Mouse (Mus musculus) layer of hippocampus, adult 8-10 months (tissue): ENCODE measurements around the gene Zfp229. TPM values are rescaled to one million over a fixed set of nuclear protein-coding genes. Genes with fewer than 3 reads are reported as not detected.
"Not testable (repeated sequence)": the region's sequence is repeated elsewhere in the genome, so short reads cannot be mapped to it uniquely, and the experiment has no call there.

ENCODE experiments used
- DNase-seq, 2 experiments: peaks; one replicate each; pipeline ENCODE4 v3.0.0; 2022; ENCODE audit warnings: low spot score in 2 of 2
- total RNA-seq, 4 experiments: library from RNA; stranded (reverse); gene quantifications; 2 replicates each; pipeline ENCODE4 v1.2.4; 2022

Zfp229 gene
- 1 to 10 TPM; 4.8 to 6.6 (median 5.2) TPM for total RNA-seq

DNA sequence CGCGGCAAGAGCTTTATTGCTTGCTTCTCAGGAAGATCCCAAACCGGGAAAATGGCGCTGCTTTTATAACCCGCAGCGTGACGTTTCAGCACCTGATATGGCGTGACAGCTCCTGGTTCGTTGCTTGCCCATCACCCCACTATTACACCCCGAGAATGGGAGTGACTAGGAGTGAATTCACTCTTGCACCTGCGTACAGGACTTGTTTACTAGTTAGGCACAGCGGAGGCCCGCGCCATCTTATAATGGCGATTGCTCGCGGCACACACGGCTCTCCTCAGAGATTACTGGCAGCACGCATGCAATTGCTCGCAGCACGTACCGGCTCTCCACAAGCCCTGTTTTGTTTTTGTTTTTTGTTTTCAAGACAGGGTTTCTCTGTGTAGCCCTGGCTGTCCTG, at the start of gene Zfp229:
Gene Zfp229 (plus strand): TSS at position 301 of the 400 bp plus-strand sequence.
- DNase-seq: not testable (repeated sequence)

DNA sequence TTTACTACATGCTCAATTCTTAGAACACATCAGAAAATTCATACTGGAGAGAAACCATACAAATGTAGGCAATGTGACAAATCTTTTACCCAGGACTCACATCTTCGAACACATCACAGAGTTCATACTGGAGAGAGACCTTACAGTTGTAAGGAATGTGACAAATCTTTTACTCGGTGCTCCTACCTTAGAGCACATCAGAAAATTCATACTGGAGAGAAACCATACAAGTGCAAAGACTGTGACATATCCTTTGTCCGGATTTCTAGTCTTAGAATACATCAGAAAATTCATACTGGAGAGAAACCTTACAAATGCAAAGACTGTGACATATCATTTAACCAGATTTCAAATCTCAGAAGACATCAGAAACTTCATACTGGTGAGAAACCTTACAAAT, 39.0 kb upstream of the Zfp229 start, which contains the start of gene Gm10226:
Gene Gm10226 (plus strand): TSS at position 301 of the 400 bp plus-strand sequence.
- no peak for DNase-seq

DNA sequence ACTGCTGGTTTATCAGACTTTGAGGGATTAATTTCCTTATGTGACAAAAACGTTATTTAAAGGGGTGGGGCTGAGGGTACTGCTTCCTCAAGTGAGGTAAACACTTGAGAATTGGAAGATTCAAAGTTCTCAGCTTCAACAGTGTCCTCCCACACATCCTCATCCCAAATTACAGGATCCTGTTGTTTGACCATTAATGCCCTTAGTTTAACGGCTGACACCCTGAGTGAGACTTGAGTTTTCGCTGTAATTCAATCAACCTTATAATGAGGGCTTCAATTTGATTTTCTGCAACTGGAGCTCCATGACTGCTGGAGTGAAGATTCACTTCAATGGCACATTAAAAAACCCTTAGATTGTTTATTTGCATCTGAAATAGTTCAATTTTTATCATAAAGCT, 37.3 kb upstream of the Zfp229 start:
- no peak for DNase-seq

DNA sequence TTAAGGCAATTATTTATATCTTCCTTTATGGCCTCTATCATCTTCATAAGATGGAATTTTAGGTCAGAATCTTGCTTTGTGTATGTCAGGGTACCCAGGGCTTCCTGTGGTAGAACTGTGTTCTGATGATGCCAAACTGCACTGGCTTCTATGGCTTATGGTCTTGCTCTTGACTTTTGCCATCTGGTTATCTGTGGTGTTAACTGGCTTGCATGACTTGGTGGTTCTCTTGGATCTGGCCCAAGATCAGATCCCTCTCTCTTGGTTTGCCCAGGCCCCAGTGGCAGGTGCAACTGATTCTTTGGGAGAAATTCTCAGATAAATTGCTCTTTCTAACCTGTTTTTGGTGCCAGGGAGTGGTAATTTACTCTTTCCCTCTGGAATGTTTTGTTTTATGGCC, 34.5 kb upstream of the Zfp229 start:
- no peak for DNase-seq

DNA sequence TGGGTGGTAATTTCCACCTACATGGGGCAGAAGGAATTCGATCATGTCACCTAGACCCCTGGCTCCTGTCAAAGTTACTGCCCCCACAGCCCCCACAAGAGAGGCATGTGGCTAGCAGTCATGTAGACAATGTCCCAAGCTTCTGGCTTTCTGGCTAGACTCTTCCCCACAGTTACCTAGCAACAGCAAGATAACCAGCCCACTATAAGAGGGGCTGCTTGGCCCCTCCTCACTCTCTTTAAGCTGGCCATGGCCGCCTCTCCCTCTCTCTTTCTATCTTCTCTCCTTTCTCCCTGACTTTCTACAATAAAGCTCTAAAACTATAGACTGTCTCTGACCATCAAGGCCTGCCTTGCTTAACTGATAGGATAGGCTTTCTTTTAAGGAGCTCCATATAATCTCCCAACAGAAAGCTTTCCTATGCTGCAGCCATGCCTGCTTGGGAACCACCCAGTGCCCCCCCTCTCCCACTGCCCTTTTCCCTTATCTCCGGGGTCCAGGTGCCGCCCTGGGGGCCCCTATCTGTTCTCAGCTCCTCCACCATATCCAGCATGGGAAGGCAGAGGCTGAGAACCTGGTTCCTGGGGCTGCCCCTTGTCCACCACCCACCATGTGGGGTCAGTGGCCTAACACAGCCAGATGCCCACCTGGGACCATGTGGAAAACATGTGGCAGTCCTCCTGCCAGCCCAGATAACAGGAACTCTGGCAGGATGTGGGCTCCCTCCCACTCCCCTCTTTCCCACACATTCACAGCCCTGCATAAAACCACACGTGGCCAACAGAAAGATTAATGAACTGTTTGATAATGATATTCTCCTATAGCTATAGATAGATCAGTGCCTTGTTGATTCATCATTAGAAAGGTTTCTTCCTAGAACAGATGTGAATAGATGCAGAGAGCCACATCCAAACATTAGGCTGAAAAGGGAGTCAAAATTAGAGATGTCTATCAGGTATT, 28.0 kb upstream of the Zfp229 start:
- DNase-seq: no peak

DNA sequence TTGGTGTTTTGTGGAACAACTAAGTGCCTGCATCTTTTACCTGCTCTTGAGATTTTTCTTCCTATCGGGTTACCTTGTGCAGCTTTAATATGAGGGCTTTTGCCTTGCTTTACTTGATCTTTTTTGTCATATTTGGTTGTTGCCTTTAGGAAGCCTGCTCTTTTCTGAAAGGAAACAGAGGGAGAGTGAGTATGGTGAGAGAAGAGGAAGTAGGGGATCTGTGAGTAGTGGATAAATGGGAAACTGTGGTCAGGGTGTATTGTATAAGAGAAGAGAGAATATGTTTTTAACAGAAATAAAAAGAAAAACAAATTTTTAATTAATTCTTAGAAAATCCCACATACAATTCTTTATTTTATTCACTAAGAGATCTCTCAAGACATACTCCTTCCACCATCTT, 27.2 kb upstream of the Zfp229 start:
- DNase-seq: no peak

DNA sequence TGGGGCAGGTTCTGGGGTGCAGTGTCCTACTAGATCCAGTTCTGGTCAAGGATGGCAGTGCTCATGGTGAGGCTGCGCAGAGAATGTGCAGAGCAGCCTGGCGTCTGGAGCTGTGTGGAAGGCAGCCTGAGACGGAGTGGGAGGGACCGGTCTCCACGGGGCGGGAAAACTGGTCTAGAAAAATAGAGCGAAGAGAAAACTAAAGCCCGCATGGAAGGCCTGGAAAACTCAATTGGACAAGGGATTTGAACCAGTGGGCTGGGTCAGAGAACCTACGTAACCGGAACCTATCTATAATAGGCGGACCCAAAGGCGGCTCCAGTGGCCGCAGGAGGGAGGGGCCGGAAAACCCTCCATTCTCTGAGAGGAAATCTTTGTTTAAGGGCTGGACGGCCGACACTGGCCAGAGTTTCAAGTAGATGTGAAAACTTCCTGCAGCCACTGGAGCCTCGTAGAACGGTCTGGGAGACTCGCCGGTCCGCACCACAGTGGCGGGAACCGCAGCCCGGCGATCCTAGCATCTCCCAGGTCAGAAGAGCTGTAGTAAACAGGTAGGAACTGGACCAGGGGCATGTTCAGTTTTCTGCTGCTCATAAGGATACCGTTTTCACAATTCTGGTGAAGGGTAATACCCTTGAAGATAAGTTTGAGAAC, 23.1 kb upstream of the Zfp229 start, which contains the start of gene Zfp760:
Gene Zfp760 (plus strand): TSS at position 399 of the 654 bp plus-strand sequence.
- peak; percentile 77 to 85 for DNase-seq

DNA sequence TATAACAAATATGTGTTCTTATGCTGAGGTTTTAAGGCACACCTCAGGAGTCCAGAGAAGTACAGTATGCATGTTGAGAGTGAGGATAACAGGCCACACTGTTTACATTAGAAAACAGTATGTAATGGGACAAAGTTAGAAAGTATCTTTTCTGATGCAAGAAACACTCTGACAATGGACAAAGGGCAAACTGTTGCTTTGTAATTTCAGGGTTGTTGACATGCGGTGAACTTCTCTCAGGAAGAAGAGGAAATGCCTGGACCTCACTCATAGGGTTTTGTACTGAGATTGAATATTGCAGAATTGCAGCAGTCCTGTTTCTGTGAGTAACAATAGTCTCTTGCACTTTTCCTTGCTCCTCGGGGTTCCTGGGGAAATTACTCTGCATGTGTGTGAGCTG, 22.2 kb upstream of the Zfp229 start:
- DNase-seq: no peak

DNA sequence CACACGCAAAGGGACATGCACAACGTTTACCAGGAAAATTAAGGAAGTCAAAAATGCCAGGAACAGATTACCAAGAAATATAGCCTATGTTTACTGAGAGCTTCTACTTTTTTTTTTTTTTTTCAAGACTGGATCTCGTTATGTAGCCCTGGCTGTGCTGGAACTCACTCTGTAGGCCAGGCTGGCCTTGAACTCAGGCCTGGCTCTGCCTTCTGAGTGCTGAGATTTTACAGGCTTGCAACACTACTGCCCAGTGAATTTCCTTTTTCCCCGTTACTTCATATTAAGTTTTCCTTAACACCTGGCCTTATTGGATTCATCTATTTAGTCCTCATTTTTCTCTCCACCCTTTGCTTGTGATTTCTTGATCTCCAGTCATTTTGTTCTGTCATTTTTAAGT, 2.5 kb downstream of the Zfp229 start:
- DNase-seq: no peak

DNA sequence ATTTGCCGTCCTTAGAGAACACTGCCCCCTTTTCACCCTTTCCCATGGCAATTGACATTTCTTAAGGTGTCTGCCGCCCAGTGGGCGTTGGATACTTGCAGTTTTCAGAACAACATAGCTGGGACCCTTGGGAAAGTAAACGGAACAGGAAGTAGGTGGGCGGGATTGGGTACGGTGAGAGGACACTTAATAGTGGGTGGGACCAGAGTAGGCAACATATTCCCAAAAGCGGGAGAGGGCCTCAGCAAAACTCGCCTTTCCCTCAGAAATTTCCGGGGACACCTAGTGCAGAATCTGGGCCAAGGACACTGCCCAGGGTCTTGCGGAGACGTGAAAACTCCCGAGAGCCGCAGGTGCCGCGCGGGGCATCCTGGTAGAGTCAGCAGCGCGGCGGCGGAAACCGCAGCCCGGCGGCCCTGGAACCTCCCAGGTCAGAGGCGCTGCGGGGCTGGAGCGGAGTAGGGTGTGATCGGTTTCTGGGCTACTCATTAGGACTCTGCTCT, 3.0 kb downstream of the Zfp229 start:
- DNase-seq: peak; percentile 38 to 46

DNA sequence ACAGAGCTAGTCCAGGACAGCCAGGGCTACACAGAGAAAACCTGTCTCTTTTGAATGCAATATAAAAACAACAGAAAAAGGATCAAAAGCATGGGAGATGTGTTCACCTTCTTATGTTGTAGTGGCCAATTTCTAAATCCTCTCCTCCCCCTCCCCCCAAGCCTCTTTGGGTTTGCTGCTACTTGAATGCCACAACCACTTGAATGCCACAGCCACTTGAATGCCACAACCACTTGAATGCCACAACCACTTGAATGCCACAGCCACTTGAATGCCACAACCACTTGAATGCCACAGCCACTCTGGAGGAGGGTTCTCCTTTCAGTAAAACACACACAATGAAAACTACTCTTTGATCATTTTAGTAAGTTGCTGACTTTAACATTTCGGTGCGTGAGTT, 22.2 kb downstream of the Zfp229 start:
- DNase-seq: no peak

DNA sequence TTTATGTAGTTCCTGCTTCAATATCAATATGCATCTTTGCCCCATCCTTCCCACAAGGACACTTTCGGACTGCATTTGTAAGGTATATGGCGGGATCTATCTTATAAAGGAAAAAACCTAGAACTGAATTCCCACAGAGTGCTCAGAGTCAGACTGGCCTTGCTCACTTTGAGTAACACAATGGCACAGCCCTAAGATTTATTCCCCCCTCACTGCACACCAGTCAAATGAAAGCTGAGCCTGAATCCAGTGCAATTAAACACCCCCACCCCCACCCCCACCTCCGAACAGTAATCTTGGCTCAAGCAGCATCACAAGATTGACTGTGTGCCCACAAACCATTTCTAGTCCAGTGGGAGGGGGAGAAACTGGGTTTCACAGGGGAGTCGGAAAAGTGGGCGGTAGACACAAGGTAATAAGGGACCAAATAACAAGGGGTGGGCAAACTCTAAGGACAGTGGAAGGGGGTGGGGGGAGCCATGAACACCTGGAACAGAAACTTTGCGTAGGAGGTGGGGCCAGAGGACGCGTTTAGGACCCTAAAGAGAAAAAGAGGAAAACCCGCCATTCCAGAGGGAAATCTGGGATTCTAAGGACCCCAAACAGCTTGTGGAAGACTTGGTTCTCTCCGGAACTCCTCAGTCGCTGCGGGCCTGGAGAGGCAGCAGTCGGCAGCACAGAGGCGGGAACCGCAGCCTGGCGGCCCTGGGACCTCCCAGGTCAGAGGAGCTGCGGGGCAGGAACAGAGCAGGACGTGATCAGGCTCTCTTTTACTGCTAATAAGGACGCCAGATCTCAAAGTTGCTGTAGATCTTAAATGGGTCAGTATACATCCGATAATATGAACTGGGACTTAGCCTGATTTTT, 23.0 kb downstream of the Zfp229 start:
- DNase-seq: no peak

DNA sequence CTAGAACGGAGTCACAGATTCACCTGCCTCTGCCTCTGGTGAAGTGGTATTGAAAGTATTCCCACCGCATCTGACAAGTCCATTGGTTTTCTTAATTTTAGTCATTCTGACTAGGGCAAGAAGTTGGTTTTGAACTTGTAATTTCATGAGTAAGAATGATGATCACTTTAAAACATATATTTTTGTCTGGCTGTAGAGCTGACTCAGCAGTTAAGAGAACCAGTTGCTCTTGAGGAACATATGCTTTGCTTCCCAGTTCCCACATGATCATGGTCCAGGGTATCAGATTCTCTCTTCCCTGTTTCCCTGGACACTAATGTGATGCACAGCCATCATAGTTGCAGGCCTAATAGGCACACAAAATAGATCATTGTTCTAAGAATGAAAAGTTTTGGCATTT, 39.7 kb downstream of the Zfp229 start:
- no peak for DNase-seq

DNA sequence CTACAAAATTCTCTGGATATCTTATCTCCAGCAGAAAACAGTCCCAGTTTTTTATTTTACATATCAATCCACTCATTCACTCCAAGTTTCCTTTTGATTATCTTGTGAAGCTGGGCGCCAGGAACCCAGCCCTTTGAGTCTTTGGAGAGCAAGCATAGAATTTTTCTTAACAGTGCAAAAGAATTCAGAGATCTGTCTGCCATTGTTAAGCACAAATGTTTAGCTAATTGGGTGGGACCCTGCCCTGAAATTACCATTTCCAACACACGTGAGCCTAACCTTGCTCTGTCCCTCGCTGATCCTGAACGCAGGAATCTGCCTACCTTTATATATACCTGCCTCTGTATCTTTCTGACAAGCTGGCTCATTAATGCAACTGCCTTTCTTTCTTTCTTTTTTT, 61.7 kb downstream of the Zfp229 start:
- no peak for DNase-seq

DNA sequence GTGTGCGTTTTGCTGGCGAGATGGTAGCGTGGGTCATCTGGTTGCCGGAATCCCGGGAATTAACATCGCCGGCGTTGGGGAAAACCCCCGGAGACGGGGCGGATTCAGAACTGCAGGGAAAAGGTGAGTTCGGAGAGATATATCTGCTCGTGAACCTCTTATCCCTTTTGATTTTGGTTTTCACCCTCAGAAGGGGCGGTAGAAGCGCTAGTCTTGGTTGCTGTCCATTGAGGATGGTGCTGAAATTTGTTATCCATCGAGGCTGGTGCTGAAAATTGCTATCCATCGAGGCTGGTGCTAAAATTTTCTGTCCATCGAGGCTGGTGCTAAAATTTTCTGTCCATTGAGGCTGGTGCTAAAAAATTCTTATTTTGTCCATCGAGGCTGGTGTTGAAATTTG, 70.8 kb downstream of the Zfp229 start:
- DNase-seq: not testable (repeated sequence)

Other genes with a start within 250 kb of the Zfp229 start
- gene Zfp53, start 241.8 kb upstream of the Zfp229 start, total RNA-seq: 1 to 10 TPM; 4.3 to 6.4 (median 5.3) TPM
- 10 to 100 TPM in 1 of 4 experiments, 1 to 10 TPM in 3; 7.4 to 11.9 (median 8.2) TPM for gene Zfp52, start 195.3 kb upstream of the Zfp229 start, total RNA-seq
- 10 to 100 TPM; 10.9 to 15.0 (median 11.3) TPM for gene Zfp948, start 163.8 kb upstream of the Zfp229 start, total RNA-seq
- 10 to 100 TPM in 2 of 4 experiments, 1 to 10 TPM in 2; 8.5 to 14.1 (median 11.7) TPM for gene Zfp983, start 80.2 kb upstream of the Zfp229 start, total RNA-seq
- 10 to 100 TPM in 1 of 4 experiments, 1 to 10 TPM in 3; 5.0 to 11.0 (median 5.9) TPM for gene Gm10226, start 38.9 kb upstream of the Zfp229 start, total RNA-seq
- gene Zfp760, start 23.1 kb upstream of the Zfp229 start, total RNA-seq: 10 to 100 TPM in 1 of 4 experiments, 1 to 10 TPM in 3; 5.7 to 10.0 (median 7.6) TPM
- gene Zfp820, start 115.0 kb downstream of the Zfp229 start, total RNA-seq: under 1 TPM; 0.47 to 0.85 (median 0.56) TPM
- gene Zfp995, start 179.1 kb downstream of the Zfp229 start, total RNA-seq: 1 to 10 TPM; 4.5 to 7.4 (median 6.1) TPM
- 10 to 100 TPM; 14.2 to 17.9 (median 16.6) TPM for gene Zfp942, start 231.7 kb downstream of the Zfp229 start, total RNA-seq
- 10 to 100 TPM; 20.5 to 24.4 (median 21.1) TPM for gene Zfp943, start 231.8 kb downstream of the Zfp229 start, total RNA-seq